Mouse (Mus musculus) neutrophil, adult 5-6 weeks (primary cell): ENCODE data around the gene Srl. TPM values are rescaled to one million over a fixed set of nuclear protein-coding genes. Genes with fewer than 3 reads are reported as not detected.
"Not testable (repeated sequence)": the region's sequence is repeated elsewhere in the genome, so short reads cannot be mapped to it uniquely, and the experiment has no call there.

Experiments
- ATAC-seq: fragments of 151-379, 151-347 bp; 2 replicates; pipeline ENCODE4 v1.8.0; 2017; ENCODE audit warnings: mild to moderate bottlenecking, moderate TSS enrichment; ENCODE audit not compliant: insufficient number of reproducible peaks, poor library complexity, low FRiP score, severe bottlenecking; ENCODE audit errors: extremely low read depth
- total RNA-seq: library from RNA; stranded (forward); fragments of 200-1000 nt; gene quantifications from 2 replicates; pipeline ENCODE4 v1.2.3, GENCODE M21; 2017

The Srl gene
- total RNA-seq, 1 experiment from 2014 or later: 0.35 TPM

- peak; percentile 30; the same call in 1 of the 2 replicates for ATAC-seq
Observed at GRCm38 (mm10) chr16:4557949-4558348, 16.3 kb upstream of the Srl start.

DNA sequence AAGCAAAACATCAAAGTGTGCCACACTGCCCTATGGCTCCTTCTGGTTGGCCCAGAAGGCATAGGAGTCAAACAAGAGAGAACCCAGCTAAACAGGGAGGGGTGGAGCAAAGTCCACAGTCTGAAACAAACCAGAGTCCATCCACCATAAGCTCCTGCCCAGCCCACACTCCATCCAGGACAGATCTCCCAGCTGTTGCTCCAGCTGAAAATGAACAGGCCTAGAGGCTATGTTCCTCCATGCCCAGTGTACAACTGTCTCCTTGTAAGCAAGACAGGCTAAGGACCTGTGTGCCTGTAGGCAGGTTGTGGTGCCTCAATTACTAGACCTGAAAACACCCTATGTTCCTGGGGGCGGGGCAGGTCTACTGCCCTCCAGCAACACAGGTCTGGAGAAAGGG is 15.5 kb upstream of the Srl start:
- ATAC-seq: no peak

DNA sequence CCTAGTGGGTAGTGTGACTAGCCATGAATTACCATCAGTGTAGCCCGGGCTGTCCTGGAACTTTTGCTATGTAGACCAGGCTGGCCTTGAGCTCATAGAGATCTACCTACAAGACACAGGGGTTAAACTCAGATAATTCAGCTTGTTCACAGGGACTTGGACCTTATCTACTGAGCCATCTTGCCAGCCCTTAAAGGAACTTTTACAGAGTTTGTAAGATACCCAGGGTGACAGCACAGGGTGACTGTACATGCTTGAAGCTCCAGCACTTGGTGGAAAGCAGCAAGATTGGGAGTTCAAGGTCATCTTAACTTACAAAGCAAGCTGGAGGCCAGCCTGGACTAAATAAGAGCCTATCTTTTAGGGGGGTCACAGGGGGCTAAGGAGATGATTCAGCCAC is 13.9 kb upstream of the Srl start:
- no peak for ATAC-seq

- no peak for ATAC-seq
Observed at GRCm38 (mm10) chr16:4552829-4553550, 11.4 kb upstream of the Srl start.

DNA sequence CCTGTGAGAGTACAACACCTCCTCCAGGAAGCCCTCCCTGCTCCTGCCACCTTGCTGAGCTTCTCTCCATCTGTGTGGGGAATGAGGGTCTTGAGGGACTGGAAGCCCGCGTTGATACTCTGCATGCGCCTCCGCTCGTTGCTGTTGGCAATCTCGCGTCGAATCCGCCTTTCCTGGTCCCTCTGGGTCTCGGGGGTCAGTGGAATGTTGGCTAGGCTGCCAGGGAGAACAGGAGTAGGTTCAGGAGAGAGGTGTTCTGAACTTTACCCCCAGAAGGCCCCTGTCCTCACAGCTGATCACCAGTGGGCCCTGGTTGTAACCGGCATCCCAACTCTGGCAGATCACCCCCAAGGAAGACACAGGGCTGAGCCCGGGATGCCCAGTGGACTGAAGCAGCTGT is 10.3 kb upstream of the Srl start:
- no peak for ATAC-seq

- peak; percentile 83 for ATAC-seq
Observed at GRCm38 (mm10) chr16:4551056-4551455, 9.4 kb upstream of the Srl start.

GRCm38 (mm10) chr16:4548953-4549688 is 7.5 kb upstream of the Srl start:
- no peak for ATAC-seq

- ATAC-seq: no peak
Observed at GRCm38 (mm10) chr16:4547611-4548010, 6.0 kb upstream of the Srl start.

GRCm38 (mm10) chr16:4546838-4547237 is 5.2 kb upstream of the Srl start:
- no peak for ATAC-seq

GRCm38 (mm10) chr16:4544845-4545244 is 3.2 kb upstream of the Srl start:
- ATAC-seq: no peak

- ATAC-seq: no peak
Observed at GRCm38 (mm10) chr16:4543266-4543665, 1.6 kb upstream of the Srl start.

DNA sequence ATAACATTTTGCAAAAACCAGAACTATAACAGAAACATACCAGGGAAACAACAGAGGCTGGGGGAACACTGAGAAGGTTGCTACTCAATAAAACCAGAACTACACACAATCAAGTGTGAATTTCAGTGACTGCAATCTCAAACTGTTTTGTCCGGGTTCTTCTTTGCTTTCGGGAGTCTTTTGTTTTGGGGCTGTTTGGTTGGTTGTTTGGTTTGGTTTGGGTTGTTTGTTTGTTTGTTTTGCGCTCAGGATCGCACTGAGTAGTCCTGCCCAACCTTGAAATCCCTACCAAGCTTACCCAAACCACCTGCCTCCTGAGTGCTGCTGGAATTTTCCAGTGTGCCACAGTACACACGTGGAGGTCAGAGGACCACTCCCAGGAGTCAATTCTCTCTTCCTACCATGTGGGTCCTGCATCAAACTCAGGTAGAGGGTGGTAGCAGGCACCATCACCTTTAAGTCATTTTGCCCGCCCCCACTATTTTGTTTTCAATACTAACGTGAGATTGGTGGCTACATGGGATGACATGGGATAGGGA is 689 bp upstream of the Srl start:
- ATAC-seq: no peak

DNA sequence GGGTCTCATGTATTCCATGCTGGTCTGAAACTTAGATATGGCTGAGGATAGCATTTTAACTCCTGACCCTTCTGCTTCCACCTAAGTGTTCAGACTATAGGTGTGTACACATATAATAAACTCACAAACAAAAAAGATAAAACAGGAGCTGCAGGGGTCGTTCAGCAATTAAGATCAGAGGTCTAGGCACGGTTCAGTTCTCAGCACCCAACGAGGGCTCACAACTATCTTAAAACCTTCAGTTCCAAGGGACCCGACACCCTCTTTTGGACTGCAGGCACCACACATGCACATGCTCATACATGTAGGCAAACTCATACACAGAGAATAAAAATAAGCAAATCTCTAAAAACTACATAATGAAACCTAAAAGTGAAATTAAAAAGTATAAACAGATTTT is 583 bp downstream of the Srl start:
- ATAC-seq: no peak

GRCm38 (mm10) chr16:4540064-4540775 is 1.4 kb downstream of the Srl start:
- ATAC-seq: no peak

DNA sequence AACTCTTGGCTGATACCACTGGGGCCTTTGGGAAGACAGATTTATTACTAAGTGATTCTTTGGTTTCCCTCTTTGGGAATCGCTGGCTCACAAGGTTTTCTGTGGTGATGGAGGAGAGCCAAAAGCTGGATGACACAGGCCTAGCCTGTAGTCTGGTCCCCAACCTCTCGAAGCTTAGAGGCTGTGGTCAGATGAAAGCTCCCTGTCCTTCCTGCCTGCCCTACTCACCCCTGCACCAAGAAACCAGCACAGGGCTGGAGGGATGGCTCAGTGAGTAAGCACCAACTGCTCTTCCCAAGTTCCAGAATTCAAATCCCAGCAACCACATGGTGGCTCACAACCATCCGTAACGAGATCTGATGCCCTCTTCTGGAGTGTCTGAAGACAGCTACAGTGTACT is 2.1 kb downstream of the Srl start:
- ATAC-seq: no peak

GRCm38 (mm10) chr16:4537616-4538358 is 3.8 kb downstream of the Srl start:
- ATAC-seq: no peak

DNA sequence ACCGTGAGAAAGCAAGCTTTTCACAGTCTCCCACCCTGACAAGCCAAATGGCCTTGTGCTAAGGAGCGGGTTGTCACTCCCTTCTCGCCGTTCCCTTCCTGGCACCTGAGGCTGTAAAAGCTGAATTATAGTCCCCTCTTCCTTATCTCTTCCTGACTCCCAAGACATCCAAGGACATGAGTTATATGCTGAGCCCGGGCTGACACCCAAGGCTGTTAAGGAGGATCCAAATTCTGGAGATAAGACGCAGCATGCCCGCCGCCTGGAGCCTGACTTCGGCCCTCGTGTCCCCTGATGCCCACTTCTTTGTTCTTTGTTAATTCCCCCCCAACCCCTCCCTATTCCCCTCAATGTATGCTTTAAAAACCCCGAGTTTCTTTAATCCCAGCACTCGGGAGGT is 14.2 kb downstream of the Srl start:
- ATAC-seq: not testable (repeated sequence)

DNA sequence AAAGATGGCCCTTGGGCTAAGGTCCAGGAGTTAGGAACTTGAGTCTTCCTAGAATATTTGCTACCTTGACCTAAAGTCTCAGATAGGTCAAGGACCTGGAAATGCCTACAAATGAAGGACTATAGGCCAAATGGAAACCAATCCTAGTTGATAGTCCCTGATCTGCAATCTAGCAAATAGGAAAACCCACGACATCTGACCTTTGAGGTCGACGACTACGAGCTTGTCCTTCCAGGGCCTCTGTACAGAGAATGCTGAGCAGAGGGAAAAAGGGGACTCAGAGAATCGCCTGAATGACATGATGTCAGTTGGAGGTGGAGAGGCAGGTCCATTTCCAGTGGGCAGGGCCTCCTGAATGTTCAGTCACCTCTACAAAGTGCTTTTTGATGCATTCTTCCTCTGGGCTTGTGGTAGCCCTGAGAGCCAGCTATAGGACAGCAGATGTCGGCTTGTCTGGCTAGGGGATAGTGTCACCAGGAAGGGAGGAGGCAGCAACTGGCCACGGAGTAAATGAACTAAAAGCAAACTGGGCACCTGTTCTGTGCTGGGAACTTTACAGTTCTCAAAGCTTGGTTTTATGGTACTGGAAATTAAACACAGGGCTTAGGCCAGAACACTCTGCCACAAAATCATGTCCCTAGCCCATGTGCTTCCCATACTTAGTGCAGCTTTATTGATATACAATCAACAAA is 18.2 kb downstream of the Srl start:
- ATAC-seq: no peak
